In the genomic region with DNA sequence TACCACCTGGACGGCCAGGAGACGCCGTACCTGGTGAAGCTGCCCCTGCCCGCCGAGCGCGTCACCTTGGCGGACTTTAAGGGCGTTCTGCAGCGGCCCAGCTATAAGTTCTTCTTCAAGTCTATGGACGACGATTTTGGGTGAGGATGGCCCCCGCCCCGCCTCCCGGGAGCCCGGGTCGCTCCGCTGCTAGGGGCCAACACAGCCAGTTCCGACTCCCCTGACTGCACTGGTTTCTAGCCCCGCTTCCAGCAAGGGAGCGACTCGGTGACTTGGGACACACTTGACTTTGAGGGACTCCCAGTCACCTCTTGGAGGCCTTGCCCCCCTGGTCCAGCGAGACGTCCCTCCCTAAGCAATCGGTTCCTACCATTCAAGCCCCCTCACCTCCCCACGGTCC, we compare ENCODE assay signal across 8 mouse cellular contexts. TPM values are rescaled to one million over a fixed set of nuclear protein-coding genes. Genes with fewer than 3 reads are reported as not detected.
DNase-seq lines count a peak whose midpoint lies in the region; ATAC-seq and TF ChIP-seq lines count a peak whose summit lies in the region.

No protein-coding gene starts in this region.

- peak overlapping the region; percentile 83 for H3K27ac ChIP-seq in embryonic facial prominence, embryonic 11.5 days (replicated peaks; ENCODE audit: low read depth, low read length)
- H3K27ac ChIP-seq in hindbrain, embryonic 16.5 days (ENCODE audit: low read depth, low read length) = peak overlapping the region; percentile 90

- peak overlapping the region; percentile 95 for H3K9ac ChIP-seq in embryonic facial prominence, embryonic 11.5 days (replicated peaks; ENCODE audit: low read length)
- H3K9ac ChIP-seq in hindbrain, embryonic 16.5 days (ENCODE audit: low read depth, low read length) = peak overlapping the region; percentile 81

- DNase-seq in kidney, postnatal 4 days = peak; percentile 59 to 70
- DNase-seq in kidney, adult 18-20 months = no peak
- peak; percentile 46 for DNase-seq in G1E (ENCODE audit: low spot score)
- no peak for DNase-seq in embryonic facial prominence, embryonic 11.5 days (ENCODE audit: low spot score)
- peak; percentile 13 for DNase-seq in mesoderm, embryonic 11.5 days (ENCODE audit: low read depth, low spot score)
- DNase-seq in thymus, postnatal 4 days = peak; percentile 71

- no peak for TF ChIP-seq CTCF in G1E (IDR thresholded peaks at IDR 0.05; ENCODE audit: low read depth, low read length)

- H3K9me3 ChIP-seq in G1E (replicated peaks) = no peaks in the 10 kb centered on the region
- H3K9me3 ChIP-seq in embryonic facial prominence, embryonic 11.5 days (replicated peaks; ENCODE audit: control insufficient read depth, low read length) = no peaks in the 10 kb centered on the region
- H3K9me3 ChIP-seq in hindbrain, embryonic 16.5 days (ENCODE audit: control insufficient read depth, low read length) = no peaks in the 10 kb centered on the region

- peak overlapping the region; percentile 97 for H3K4me3 ChIP-seq in G1E (ENCODE audit: low read depth, low read length)
- H3K4me3 ChIP-seq in embryonic facial prominence, embryonic 11.5 days (ENCODE audit: low read depth, low read length) = peak overlapping the region; percentile 86
- peak overlapping the region; percentile 93 for H3K4me3 ChIP-seq in hindbrain, embryonic 16.5 days (ENCODE audit: low read length)

- ATAC-seq in G1E (ENCODE audit: extremely low read depth, insufficient number of reproducible peaks, low FRiP score, poor library complexity, severe bottlenecking) = no peak
- no peak; the same call in none of the 2 replicates for ATAC-seq in embryonic facial prominence, embryonic 11.5 days (replicated peaks; ENCODE audit: insufficient number of reproducible peaks, low FRiP score, low TSS enrichment, low read depth)
- no peak; the same call in none of the 2 replicates for ATAC-seq in hindbrain, embryonic 16.5 days
- no peak for ATAC-seq in monocyte, adult 5-6 weeks (replicated peaks; ENCODE audit: insufficient number of reproducible peaks, low FRiP score, low TSS enrichment, poor library complexity, severe bottlenecking)

- peak overlapping the region; percentile 87 for H3K4me2 ChIP-seq in embryonic facial prominence, embryonic 11.5 days (ENCODE audit: low read depth, low read length)
- H3K4me2 ChIP-seq in hindbrain, embryonic 16.5 days (ENCODE audit: low read length) = peak overlapping the region; percentile 88

- H3K36me3 ChIP-seq in G1E (replicated peaks) = peaks cover 39% of the 10 kb centered on the region
- peaks cover 6% of the 10 kb centered on the region for H3K36me3 ChIP-seq in embryonic facial prominence, embryonic 11.5 days (replicated peaks; ENCODE audit: control insufficient read depth, insufficient read depth, low read depth, low read length)
- H3K36me3 ChIP-seq in hindbrain, embryonic 16.5 days (ENCODE audit: control insufficient read depth, insufficient read depth, low read length) = peaks cover 6% of the 10 kb centered on the region; the same call in 1 of the 2 replicates

- H3K4me1 ChIP-seq in G1E (ENCODE audit: insufficient read depth, low read depth, low read length) = peaks cover 40% of the 10 kb centered on the region
- no peaks in the 10 kb centered on the region for H3K4me1 ChIP-seq in embryonic facial prominence, embryonic 11.5 days (ENCODE audit: control insufficient read depth, insufficient read depth, low read length)
- peaks cover 17% of the 10 kb centered on the region for H3K4me1 ChIP-seq in hindbrain, embryonic 16.5 days (ENCODE audit: control insufficient read depth, insufficient read depth, low read depth, low read length)

- no peaks in the 10 kb centered on the region for H3K27me3 ChIP-seq in G1E (ENCODE audit: insufficient read depth, low read length)
- no peaks in the 10 kb centered on the region for H3K27me3 ChIP-seq in embryonic facial prominence, embryonic 11.5 days (ENCODE audit: control insufficient read depth, insufficient read depth, low read length)
- no peaks in the 10 kb centered on the region for H3K27me3 ChIP-seq in hindbrain, embryonic 16.5 days (replicated peaks; ENCODE audit: control insufficient read depth, insufficient read depth, low read length)

- under 1% methylated on average over 26 of the region's 26 CpGs for WGBS in embryonic facial prominence, embryonic 11.5 days
- WGBS in hindbrain, embryonic 16.5 days = under 1% methylated on average over 26 of the region's 26 CpGs

RNA-seq across cellular contexts. Expression of gene Dvl3, which starts 0.4 kb away (rescaled TPM):
- total RNA-seq in G1E (2014; fragmentation: Nextera tagmentation) = 51.8 and 57.2 TPM in 2 replicates
- 2.8 and 3.0 TPM in 2 replicates for total RNA-seq in G1E (2017)
- 26.9 and 28.2 TPM in 2 replicates for polyA plus RNA-seq in G1E (2012)
- polyA plus RNA-seq in embryonic facial prominence, embryonic 11.5 days (2014; fragmentation: Nextera tagmentation; extraction: Ambion mirVana) = 37.1 and 38.5 TPM in 2 replicates
- polyA plus RNA-seq in hindbrain, embryonic 16.5 days (2015; fragmentation: Nextera tagmentation; extraction: Ambion mirVana) = 28.5 and 40.4 TPM in 2 replicates
- total RNA-seq in monocyte, adult 5-6 weeks (2017) = 2.7 to 8.4 TPM (median 5.5 TPM) in 3 replicates

RNA-seq across cellular contexts. Expression of gene Ap2m1, which starts 18.1 kb away (rescaled TPM):
- 302 and 342 TPM in 2 replicates for total RNA-seq in G1E (2014; fragmentation: Nextera tagmentation)
- 173 and 186 TPM in 2 replicates for total RNA-seq in G1E (2017)
- polyA plus RNA-seq in G1E (2012) = 67.5 and 73.4 TPM in 2 replicates
- 726 and 756 TPM in 2 replicates for polyA plus RNA-seq in embryonic facial prominence, embryonic 11.5 days (2014; fragmentation: Nextera tagmentation; extraction: Ambion mirVana)
- polyA plus RNA-seq in hindbrain, embryonic 16.5 days (2015; fragmentation: Nextera tagmentation; extraction: Ambion mirVana) = 1,253 and 1,320 TPM in 2 replicates
- 128 to 192 TPM (median 148 TPM) in 3 replicates for total RNA-seq in monocyte, adult 5-6 weeks (2017)

RNA-seq across cellular contexts. Expression of gene Eif2b5, which starts 18.6 kb away (rescaled TPM):
- total RNA-seq in G1E (2014; fragmentation: Nextera tagmentation) = 40.5 and 43.6 TPM in 2 replicates
- 105 and 107 TPM in 2 replicates for total RNA-seq in G1E (2017)
- polyA plus RNA-seq in G1E (2012) = 24.8 and 25.5 TPM in 2 replicates
- polyA plus RNA-seq in embryonic facial prominence, embryonic 11.5 days (2014; fragmentation: Nextera tagmentation; extraction: Ambion mirVana) = 144 and 156 TPM in 2 replicates
- polyA plus RNA-seq in hindbrain, embryonic 16.5 days (2015; fragmentation: Nextera tagmentation; extraction: Ambion mirVana) = 97.3 and 104 TPM in 2 replicates
- total RNA-seq in monocyte, adult 5-6 weeks (2017) = 41.2 to 57.3 TPM (median 43.4 TPM) in 3 replicates

RNA-seq across cellular contexts. Expression of gene Abcf3, which starts 31.2 kb away (rescaled TPM):
- 34.6 and 35.1 TPM in 2 replicates for total RNA-seq in G1E (2014; fragmentation: Nextera tagmentation)
- total RNA-seq in G1E (2017) = 66.1 and 70.1 TPM in 2 replicates
- 21.1 and 22.1 TPM in 2 replicates for polyA plus RNA-seq in G1E (2012)
- polyA plus RNA-seq in embryonic facial prominence, embryonic 11.5 days (2014; fragmentation: Nextera tagmentation; extraction: Ambion mirVana) = 56.3 and 58.1 TPM in 2 replicates
- 81.0 and 90.7 TPM in 2 replicates for polyA plus RNA-seq in hindbrain, embryonic 16.5 days (2015; fragmentation: Nextera tagmentation; extraction: Ambion mirVana)
- total RNA-seq in monocyte, adult 5-6 weeks (2017) = 56.4 to 86.6 TPM (median 76.3 TPM) in 3 replicates

Comparison
In these comparisons a context has a peak if more than half of its experiments do, and no peak if none do; other contexts are left out.
1. DNase-seq: peak in kidney, postnatal 4 days (2 of 2), G1E (single experiment), mesoderm, embryonic 11.5 days (single experiment) and thymus, postnatal 4 days (single experiment); none in kidney, adult 18-20 months (single experiment) and embryonic facial prominence, embryonic 11.5 days (single experiment).
2. Peak in every context shown above with its lines, with median percentiles within 50 percentile points of each other: H3K4me3 ChIP-seq.